Mouse (Mus musculus): Measurements from ENCODE around the gene Mepce. TPM values are rescaled to one million over a fixed set of nuclear protein-coding genes. Genes with fewer than 3 reads are reported as not detected.

Mepce gene
- polyA plus RNA-seq, 1 experiment from 2014 or later = 5.8 TPM

GRCm38 (mm10) chr5:137823455-137824045, 36.1 kb upstream of the Mepce start:
- no peaks in the 10 kb centered on the region for H3K27me3 ChIP-seq (ENCODE audit: control insufficient read depth, insufficient read depth, low read length)
- no peak overlapping the region for H3K4me3 ChIP-seq (ENCODE audit: low read depth, low read length)
- no peak overlapping the region for H3K27ac ChIP-seq (replicated peaks)
- WGBS = 89% methylated on average over 6 of the region's 6 CpGs
- DNase-seq (ENCODE audit: low spot score) (no peak), ATAC-seq (ENCODE audit: low FRiP score, low TSS enrichment) (no peak)
- no peaks in the 10 kb centered on the region for H3K4me1 ChIP-seq (replicated peaks; ENCODE audit: control insufficient read depth, insufficient read depth)
- no peaks in the 10 kb centered on the region for H3K9me3 ChIP-seq (ENCODE audit: control insufficient read depth, low read length)
- no peak overlapping the region for H3K4me2 ChIP-seq (replicated peaks; ENCODE audit: low read depth)
- TF ChIP-seq EP300 (optimal IDR thresholded peaks at IDR 0.05) (no peak), CTCF (IDR thresholded peaks at IDR 0.05; ENCODE audit: low read depth) (no peak)
- no peaks in the 10 kb centered on the region for H3K36me3 ChIP-seq (ENCODE audit: control insufficient read depth, insufficient read depth, low read length)
- H3K9ac ChIP-seq (ENCODE audit: low read length) = no peak overlapping the region

GRCm38 (mm10) chr5:137822602-137823001, 35.1 kb upstream of the Mepce start:
- Histone ChIP-seq H3K9ac (ENCODE audit: low read length) (no peak overlapping the region), H3K36me3 (ENCODE audit: control insufficient read depth, insufficient read depth, low read length) (no peaks in the 10 kb centered on the region), H3K4me2 (replicated peaks; ENCODE audit: low read depth) (no peak overlapping the region), H3K27me3 (ENCODE audit: control insufficient read depth, insufficient read depth, low read length) (no peaks in the 10 kb centered on the region), H3K27ac (replicated peaks) (no peak overlapping the region), H3K4me3 (ENCODE audit: low read depth, low read length) (no peak overlapping the region), H3K4me1 (replicated peaks; ENCODE audit: control insufficient read depth, insufficient read depth) (no peaks in the 10 kb centered on the region), H3K9me3 (ENCODE audit: control insufficient read depth, low read length) (no peaks in the 10 kb centered on the region)
- DNase-seq (ENCODE audit: low spot score) (no peak), ATAC-seq (ENCODE audit: low FRiP score, low TSS enrichment) (no peak)
- 81% methylated on average over 1 of the region's 1 CpGs for WGBS
- no peak for TF ChIP-seq CTCF (IDR thresholded peaks at IDR 0.05; ENCODE audit: low read depth)
- TF ChIP-seq EP300 (optimal IDR thresholded peaks at IDR 0.05) = no peak

GRCm38 (mm10) chr5:137822126-137822525, 34.7 kb upstream of the Mepce start:
- no peak for TF ChIP-seq EP300 (optimal IDR thresholded peaks at IDR 0.05)
- TF ChIP-seq CTCF (IDR thresholded peaks at IDR 0.05; ENCODE audit: low read depth) = no peak
- WGBS = 65% methylated on average over 4 of the region's 4 CpGs

GRCm38 (mm10) chr5:137817466-137818222, 30.2 kb upstream of the Mepce start:
- H3K4me1 ChIP-seq (replicated peaks; ENCODE audit: control insufficient read depth, insufficient read depth) = no peaks in the 10 kb centered on the region
- no peak for DNase-seq (ENCODE audit: low spot score)
- WGBS = 38% methylated on average over 4 of the region's 4 CpGs

More at GRCm38 (mm10) chr5:137822126-137822525, 34.7 kb upstream of the Mepce start:
- Histone ChIP-seq H3K9ac (ENCODE audit: low read length) (no peak overlapping the region), H3K9me3 (ENCODE audit: control insufficient read depth, low read length) (no peaks in the 10 kb centered on the region), H3K36me3 (ENCODE audit: control insufficient read depth, insufficient read depth, low read length) (no peaks in the 10 kb centered on the region), H3K27me3 (ENCODE audit: control insufficient read depth, insufficient read depth, low read length) (no peaks in the 10 kb centered on the region), H3K4me1 (replicated peaks; ENCODE audit: control insufficient read depth, insufficient read depth) (no peaks in the 10 kb centered on the region), H3K27ac (replicated peaks) (no peak overlapping the region), H3K4me2 (replicated peaks; ENCODE audit: low read depth) (no peak overlapping the region), H3K4me3 (ENCODE audit: low read depth, low read length) (no peak overlapping the region)
- ATAC-seq (ENCODE audit: low FRiP score, low TSS enrichment) (no peak), DNase-seq (ENCODE audit: low spot score) (no peak)

GRCm38 (mm10) chr5:137808316-137808715, 20.9 kb upstream of the Mepce start:
- Histone ChIP-seq H3K27ac (replicated peaks) (no peak overlapping the region), H3K9ac (ENCODE audit: low read length) (no peak overlapping the region), H3K27me3 (ENCODE audit: control insufficient read depth, insufficient read depth, low read length) (no peaks in the 10 kb centered on the region), H3K9me3 (ENCODE audit: control insufficient read depth, low read length) (no peaks in the 10 kb centered on the region), H3K4me1 (replicated peaks; ENCODE audit: control insufficient read depth, insufficient read depth) (no peaks in the 10 kb centered on the region), H3K36me3 (ENCODE audit: control insufficient read depth, insufficient read depth, low read length) (no peaks in the 10 kb centered on the region), H3K4me2 (replicated peaks; ENCODE audit: low read depth) (no peak overlapping the region), H3K4me3 (ENCODE audit: low read depth, low read length) (no peak overlapping the region)
- TF ChIP-seq CTCF (IDR thresholded peaks at IDR 0.05; ENCODE audit: low read depth) (no peak), EP300 (optimal IDR thresholded peaks at IDR 0.05) (no peak)
- DNase-seq (ENCODE audit: low spot score) (no peak), ATAC-seq (ENCODE audit: low FRiP score, low TSS enrichment) (no peak)
- WGBS = 93% methylated on average over 5 of the region's 5 CpGs

More at GRCm38 (mm10) chr5:137817466-137818222, 30.2 kb upstream of the Mepce start:
- Histone ChIP-seq H3K4me3 (ENCODE audit: low read depth, low read length) (no peak overlapping the region), H3K9ac (ENCODE audit: low read length) (no peak overlapping the region), H3K27me3 (ENCODE audit: control insufficient read depth, insufficient read depth, low read length) (no peaks in the 10 kb centered on the region), H3K36me3 (ENCODE audit: control insufficient read depth, insufficient read depth, low read length) (no peaks in the 10 kb centered on the region), H3K9me3 (ENCODE audit: control insufficient read depth, low read length) (no peaks in the 10 kb centered on the region), H3K27ac (replicated peaks) (no peak overlapping the region), H3K4me2 (replicated peaks; ENCODE audit: low read depth) (no peak overlapping the region)
- ATAC-seq (ENCODE audit: low FRiP score, low TSS enrichment) = no peak
- no peak for TF ChIP-seq CTCF (IDR thresholded peaks at IDR 0.05; ENCODE audit: low read depth)
- no peak for TF ChIP-seq EP300 (optimal IDR thresholded peaks at IDR 0.05)

GRCm38 (mm10) chr5:137806158-137806557, 18.7 kb upstream of the Mepce start:
- Histone ChIP-seq H3K27ac (replicated peaks) (no peak overlapping the region), H3K36me3 (ENCODE audit: control insufficient read depth, insufficient read depth, low read length) (no peaks in the 10 kb centered on the region), H3K4me1 (replicated peaks; ENCODE audit: control insufficient read depth, insufficient read depth) (no peaks in the 10 kb centered on the region), H3K27me3 (ENCODE audit: control insufficient read depth, insufficient read depth, low read length) (no peaks in the 10 kb centered on the region), H3K4me3 (ENCODE audit: low read depth, low read length) (no peak overlapping the region), H3K9me3 (ENCODE audit: control insufficient read depth, low read length) (no peaks in the 10 kb centered on the region), H3K4me2 (replicated peaks; ENCODE audit: low read depth) (no peak overlapping the region), H3K9ac (ENCODE audit: low read length) (no peak overlapping the region)
- TF ChIP-seq EP300 (optimal IDR thresholded peaks at IDR 0.05) = no peak
- TF ChIP-seq CTCF (IDR thresholded peaks at IDR 0.05; ENCODE audit: low read depth) = no peak
- DNase-seq (ENCODE audit: low spot score) = no peak
- WGBS = 87% methylated on average over 1 of the region's 1 CpGs
- ATAC-seq (ENCODE audit: low FRiP score, low TSS enrichment) = no peak
